Mouse (Mus musculus) limb, embryonic 10.5 days (tissue): ENCODE data around the gene Ctsk. TPM values are rescaled to one million over a fixed set of nuclear protein-coding genes. Genes with fewer than 3 reads are reported as not detected.

ENCODE experiments used
- DNase-seq: peaks from one replicate; pipeline ENCODE4 v3.0.0-alpha.2; 2017; ENCODE audit warnings: low spot score
- H3K27ac ChIP-seq: fragments of 300-500 bp; sonication (generic); 2 replicates; pipeline ENCODE4 v1.5.1; 2016; ENCODE audit warnings: mild to moderate bottlenecking
- H3K27me3 ChIP-seq: fragments of 300-500 bp; sonication (generic); 2 replicates; pipeline ENCODE4 v1.6.1; 2016; ENCODE audit warnings: low read depth, mild to moderate bottlenecking; ENCODE audit not compliant: poor library complexity, severe bottlenecking
- H3K36me3 ChIP-seq: fragments of 300-500 bp; sonication (generic); 2 replicates; pipeline ENCODE4 v1.6.1; 2016; ENCODE audit warnings: mild to moderate bottlenecking, moderate library complexity
- H3K4me1 ChIP-seq: fragments of 300-500 bp; sonication (generic); 2 replicates; pipeline ENCODE4 v1.6.1; 2016
- H3K4me3 ChIP-seq: fragments of 300-500 bp; sonication (generic); 2 replicates; pipeline ENCODE4 v1.5.1; 2016; ENCODE audit warnings: mild to moderate bottlenecking, moderate library complexity
- H3K9me3 ChIP-seq: fragments of 300-500 bp; sonication (generic); replicated peaks from 2 replicates; pipeline ENCODE4 v1.6.1; 2016; ENCODE audit warnings: mild to moderate bottlenecking
- WGBS: fragments of 180-500 bp; shearing (Covaris S2); methylation state at CpG from one replicate; pipeline ENCODE4 v1.1.7; 2016; 5-methylcytosine and 5-hydroxymethylcytosine counted together
- polyA plus RNA-seq: library from polyadenylated mRNA; unstranded; fragments of >200 nt; fragmentation: Nextera tagmentation; extraction: Ambion mirVana; gene quantifications from 2 replicates; pipeline ENCODE4 v1.2.1, GENCODE M21; 2016

Ctsk gene
- polyA plus RNA-seq, 1 experiment from 2014 or later = 4.2 TPM

GRCm38 (mm10) chr3:95502312-95502711, 3.3 kb downstream of the Ctsk start:
- no peaks in the 10 kb centered on the region for H3K36me3 ChIP-seq
- H3K4me1 ChIP-seq = peaks cover 30% of the 10 kb centered on the region
- H3K27ac ChIP-seq = no peak overlapping the region
- no peaks in the 10 kb centered on the region for H3K27me3 ChIP-seq
- no peaks in the 10 kb centered on the region for H3K9me3 ChIP-seq
- no peak for DNase-seq
- no peak overlapping the region for H3K4me3 ChIP-seq
- WGBS = 80% methylated on average over 2 of the region's 2 CpGs

- Histone ChIP-seq H3K27me3 (no peaks in the 10 kb centered on the region), H3K27ac (no peak overlapping the region), H3K36me3 (peaks cover 2% of the 10 kb centered on the region; the same call in 1 of the 2 replicates), H3K4me1 (no peaks in the 10 kb centered on the region), H3K9me3 (no peaks in the 10 kb centered on the region), H3K4me3 (no peak overlapping the region)
- WGBS = 81% methylated on average over 6 of the region's 6 CpGs
- no peak for DNase-seq
Observed at GRCm38 (mm10) chr3:95509348-95509747, 10.3 kb downstream of the Ctsk start.

GRCm38 (mm10) chr3:95511611-95512180, 12.6 kb downstream of the Ctsk start:
- 78% methylated on average over 9 of the region's 9 CpGs for WGBS
- no peaks in the 10 kb centered on the region for H3K4me1 ChIP-seq
- no peak overlapping the region for H3K27ac ChIP-seq
- no peak overlapping the region for H3K4me3 ChIP-seq
- no peaks in the 10 kb centered on the region for H3K27me3 ChIP-seq
- peaks cover 2% of the 10 kb centered on the region; the same call in 1 of the 2 replicates for H3K36me3 ChIP-seq
- no peaks in the 10 kb centered on the region for H3K9me3 ChIP-seq
- no peak for DNase-seq

DNA sequence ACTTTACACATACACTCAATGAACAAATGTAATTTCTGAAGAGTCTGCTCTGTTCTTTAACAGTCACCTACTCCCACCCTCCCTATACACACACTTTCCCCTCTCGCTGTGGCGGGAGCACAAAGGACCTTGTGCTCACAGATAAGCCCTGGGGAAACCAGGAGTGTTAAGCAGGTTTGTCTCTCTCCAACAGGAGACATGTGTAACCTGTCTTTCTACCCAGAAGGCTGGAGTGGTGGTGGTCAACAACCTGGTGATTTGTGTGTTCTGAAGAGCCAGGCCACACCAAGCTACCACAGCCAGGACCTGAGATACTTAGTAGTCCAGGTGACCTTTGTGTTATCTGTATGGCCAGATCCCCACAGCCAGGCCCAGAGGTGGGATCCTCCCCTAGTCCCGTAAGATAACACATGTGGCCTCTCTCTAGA, 17.6 kb downstream of the Ctsk start:
- WGBS = 91% methylated on average over 3 of the region's 3 CpGs
- DNase-seq = no peak

GRCm38 (mm10) chr3:95517493-95517898, 18.4 kb downstream of the Ctsk start:
- peak; percentile 78 for DNase-seq
- Histone ChIP-seq H3K27me3 (no peaks in the 10 kb centered on the region), H3K27ac (0 out of 2 replicates have a peak overlapping the region, but pooled peaks have one; percentile 12), H3K4me3 (no peak overlapping the region), H3K9me3 (no peaks in the 10 kb centered on the region), H3K36me3 (no peaks in the 10 kb centered on the region), H3K4me1 (peaks cover 10% of the 10 kb centered on the region)
- 40% methylated on average over 10 of the region's 10 CpGs for WGBS

More for the DNA sequence above, 17.6 kb downstream of the Ctsk start:
- no peaks in the 10 kb centered on the region for H3K9me3 ChIP-seq
- no peaks in the 10 kb centered on the region for H3K27me3 ChIP-seq
- peak overlapping the region; percentile 38; the same call in 1 of the 2 replicates for H3K27ac ChIP-seq
- no peak overlapping the region for H3K4me3 ChIP-seq
- peaks cover 10% of the 10 kb centered on the region for H3K4me1 ChIP-seq
- H3K36me3 ChIP-seq = no peaks in the 10 kb centered on the region

DNA sequence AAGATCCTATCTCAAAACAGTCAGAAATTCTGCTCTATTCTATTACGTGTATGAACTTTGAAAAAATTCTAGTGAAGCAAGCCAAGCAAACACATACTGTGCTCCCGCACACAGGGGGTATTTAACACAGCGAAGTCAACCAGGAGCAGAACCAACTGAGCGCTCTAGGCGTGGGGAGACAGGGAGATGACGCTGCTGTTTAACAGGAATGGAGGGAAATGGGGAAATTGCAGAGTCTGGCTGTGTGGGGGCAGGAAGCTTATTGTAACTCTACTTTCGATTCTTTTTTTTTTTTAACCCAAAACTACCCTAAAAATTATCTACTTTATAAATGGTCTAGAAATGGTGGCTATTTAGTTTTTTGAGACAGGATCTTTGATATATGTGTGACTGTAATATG, 19.8 kb downstream of the Ctsk start:
- Histone ChIP-seq H3K27ac (no peak overlapping the region), H3K9me3 (no peaks in the 10 kb centered on the region), H3K27me3 (no peaks in the 10 kb centered on the region), H3K4me3 (no peak overlapping the region), H3K4me1 (peaks cover 14% of the 10 kb centered on the region), H3K36me3 (no peaks in the 10 kb centered on the region)
- DNase-seq = no peak
- WGBS = 84% methylated on average over 7 of the region's 7 CpGs

GRCm38 (mm10) chr3:95519315-95519714, 20.3 kb downstream of the Ctsk start:
- Histone ChIP-seq H3K9me3 (no peaks in the 10 kb centered on the region), H3K27ac (no peak overlapping the region; the same call in 1 of the 2 replicates), H3K27me3 (no peaks in the 10 kb centered on the region), H3K36me3 (no peaks in the 10 kb centered on the region), H3K4me3 (no peak overlapping the region), H3K4me1 (peaks cover 14% of the 10 kb centered on the region)
- DNase-seq = no peak
- 83% methylated on average over 2 of the region's 2 CpGs for WGBS

- Histone ChIP-seq H3K9me3 (no peaks in the 10 kb centered on the region), H3K27ac (no peak overlapping the region), H3K4me3 (no peak overlapping the region), H3K4me1 (peaks cover 14% of the 10 kb centered on the region), H3K36me3 (no peaks in the 10 kb centered on the region), H3K27me3 (no peaks in the 10 kb centered on the region)
- 88% methylated on average over 3 of the region's 3 CpGs for WGBS
- DNase-seq = no peak
Observed at GRCm38 (mm10) chr3:95520100-95520499, 21.0 kb downstream of the Ctsk start.

DNA sequence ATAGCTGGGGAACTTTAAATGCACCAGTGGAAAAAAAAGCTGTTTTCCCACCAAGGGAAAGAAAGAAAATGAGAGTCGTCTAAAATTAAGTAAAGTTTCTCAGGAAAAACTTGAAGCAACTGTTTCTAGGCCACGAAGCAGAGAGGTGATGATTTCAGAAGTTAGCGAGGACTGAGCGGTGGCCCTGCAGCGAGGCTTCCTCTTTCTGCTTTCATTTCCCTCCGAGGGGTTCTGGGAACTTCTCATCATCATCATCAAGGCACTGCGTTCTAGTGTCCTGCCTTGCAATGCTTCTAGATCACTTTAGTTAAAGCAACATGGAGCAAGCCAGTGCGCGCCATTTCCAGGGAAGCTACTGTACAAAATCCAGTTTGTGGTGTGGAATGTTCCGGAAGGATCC, 22.1 kb downstream of the Ctsk start:
- no peak for DNase-seq
- Histone ChIP-seq H3K36me3 (no peaks in the 10 kb centered on the region), H3K4me1 (peaks cover 14% of the 10 kb centered on the region), H3K27me3 (no peaks in the 10 kb centered on the region), H3K27ac (no peak overlapping the region), H3K9me3 (no peaks in the 10 kb centered on the region), H3K4me3 (no peak overlapping the region)
- 90% methylated on average over 10 of the region's 10 CpGs for whole genome bisulfite sequencing

DNA sequence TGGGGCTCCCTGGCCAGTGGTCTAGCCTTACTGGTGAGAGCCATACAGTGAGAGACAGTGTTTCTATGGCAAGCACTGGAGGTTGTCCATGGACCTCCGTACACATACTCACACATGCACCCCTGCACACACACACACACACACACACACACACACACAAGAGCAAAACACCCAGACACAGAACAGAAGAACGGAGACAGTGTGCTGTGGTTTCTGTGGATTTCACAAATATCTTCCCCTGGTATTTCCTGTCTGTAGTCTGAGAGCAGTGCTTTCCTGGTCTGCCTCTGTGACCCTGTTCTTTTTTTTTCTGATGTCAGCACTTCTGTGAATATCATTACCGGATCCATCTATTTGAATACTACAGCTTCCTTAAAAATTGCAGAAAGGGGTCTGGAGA, 24.6 kb downstream of the Ctsk start:
- Histone ChIP-seq H3K27ac (no peak overlapping the region), H3K4me1 (peaks cover 3% of the 10 kb centered on the region; the same call in 1 of the 2 replicates), H3K4me3 (no peak overlapping the region), H3K9me3 (no peaks in the 10 kb centered on the region), H3K27me3 (no peaks in the 10 kb centered on the region), H3K36me3 (no peaks in the 10 kb centered on the region)
- DNase-seq = no peak
- 84% methylated on average over 3 of the region's 3 CpGs for WGBS

DNA sequence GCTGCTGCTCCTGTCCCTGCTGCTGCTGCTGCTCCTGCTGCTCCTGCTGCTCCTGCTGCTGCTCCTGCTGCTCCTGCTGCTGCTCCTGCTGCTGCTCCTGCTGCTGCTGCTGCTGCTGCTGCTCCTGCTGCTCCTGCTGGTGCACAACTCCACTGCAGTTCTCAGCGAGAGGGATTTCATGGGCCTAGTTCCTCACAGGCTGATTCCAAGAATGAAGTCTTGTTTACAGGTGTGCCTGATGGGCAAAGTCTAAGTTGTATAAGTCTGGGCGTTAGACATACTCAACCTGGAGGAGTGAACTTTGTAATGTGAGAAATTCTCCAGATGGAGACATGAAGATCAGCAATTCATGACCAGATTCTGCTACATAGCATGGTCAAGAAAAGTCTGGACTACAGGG, 25.6 kb downstream of the Ctsk start:
- 77% methylated on average over 2 of the region's 2 CpGs for WGBS
- H3K27me3 ChIP-seq = no peaks in the 10 kb centered on the region
- no peaks in the 10 kb centered on the region for H3K36me3 ChIP-seq
- no peak for DNase-seq
- H3K27ac ChIP-seq = no peak overlapping the region
- peaks cover 3% of the 10 kb centered on the region; the same call in 1 of the 2 replicates for H3K4me1 ChIP-seq
- no peak overlapping the region for H3K4me3 ChIP-seq
- H3K9me3 ChIP-seq = no peaks in the 10 kb centered on the region

DNA sequence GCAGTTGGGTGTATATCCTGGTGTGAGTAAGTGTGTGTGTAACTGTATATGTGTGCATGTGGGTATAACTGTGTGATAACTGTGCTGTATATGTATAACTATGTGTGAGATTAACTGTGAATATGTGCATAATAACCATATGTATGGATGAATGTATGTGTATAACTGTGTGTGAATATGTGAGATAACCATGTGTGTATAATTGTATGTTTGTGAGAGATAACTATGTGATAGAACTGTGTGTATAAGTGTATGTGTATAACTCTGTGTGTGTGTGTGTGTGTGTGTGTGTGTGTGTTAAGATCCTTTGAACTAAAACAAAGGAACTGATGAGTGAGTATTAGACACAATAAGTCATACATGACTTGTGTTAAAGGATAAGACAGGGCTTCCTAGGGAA, 27.1 kb downstream of the Ctsk start:
- Histone ChIP-seq H3K4me3 (no peak overlapping the region), H3K36me3 (no peaks in the 10 kb centered on the region), H3K27me3 (no peaks in the 10 kb centered on the region), H3K9me3 (no peaks in the 10 kb centered on the region), H3K27ac (no peak overlapping the region), H3K4me1 (peaks cover 3% of the 10 kb centered on the region; the same call in 1 of the 2 replicates)
- DNase-seq = no peak

GRCm38 (mm10) chr3:95526622-95527211, 27.7 kb downstream of the Ctsk start, which contains the start of gene Ctss:
TSS of gene Ctss (plus strand) at chr3:95526786.
- WGBS = 95% methylated on average over 8 of the region's 8 CpGs
- no peaks in the 10 kb centered on the region for H3K36me3 ChIP-seq
- DNase-seq = no peak

More at GRCm38 (mm10) chr3:95526622-95527211, 27.7 kb downstream of the Ctsk start, which contains the start of gene Ctss:
- Histone ChIP-seq H3K4me1 (peaks cover 3% of the 10 kb centered on the region; the same call in 1 of the 2 replicates), H3K4me3 (no peak within 1 kb of the TSS), H3K27ac (no peak within 1 kb of the TSS), H3K9me3 (no peaks in the 10 kb centered on the region), H3K27me3 (no peaks in the 10 kb centered on the region)
